Mouse (Mus musculus) spleen, postnatal 4 days (tissue): ENCODE results near the gene Mphosph9.
A peak's percentile ranks its signal among the peaks of the same experiment; 100 is the strongest.

ENCODE experiments used
- DNase-seq, 2 experiments: peaks; one replicate each; pipeline ENCODE4 v3.0.0; 2022; ENCODE audit warnings: low spot score in 2 of 2

Gene Mphosph9

DNA sequence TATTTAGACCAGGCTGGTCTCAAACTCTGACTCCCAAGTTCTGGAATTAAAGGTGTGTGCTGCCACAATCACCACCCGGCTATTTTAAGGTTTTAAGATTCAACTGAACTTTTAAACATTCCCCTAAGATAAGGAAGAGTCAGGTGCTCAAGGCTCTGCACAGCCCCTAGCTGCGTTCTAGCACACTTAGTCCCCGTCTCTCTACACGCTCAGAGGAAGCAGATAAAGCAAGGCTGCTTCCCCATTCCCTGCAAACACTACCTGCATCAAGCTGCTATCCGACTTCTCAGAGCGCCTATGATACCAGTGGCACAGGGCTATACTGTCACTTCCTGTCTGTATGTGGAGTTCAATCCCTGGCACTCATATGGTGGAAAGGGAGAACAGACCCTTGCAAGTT, 60.1 kb downstream of the Mphosph9 start:
- no peak for DNase-seq

DNA sequence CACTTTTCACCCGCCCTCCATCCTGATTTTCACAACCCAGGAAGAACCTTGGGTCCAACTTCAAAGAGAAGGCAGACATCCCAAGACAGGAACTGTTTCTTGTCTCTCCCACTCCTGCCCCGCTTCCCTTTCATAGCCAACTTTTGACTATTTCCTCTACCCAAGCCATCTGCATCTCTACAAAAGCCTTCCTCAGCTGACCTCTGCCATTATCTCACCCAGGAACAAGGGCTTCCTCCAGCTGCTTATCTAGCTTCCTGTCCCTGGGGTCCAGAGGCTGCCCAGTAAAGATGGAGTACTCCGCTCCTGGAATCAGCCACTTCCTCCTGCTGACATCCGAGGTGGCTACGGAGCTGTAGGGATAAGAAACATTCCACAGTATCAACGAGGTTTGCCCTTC, 61.0 kb downstream of the Mphosph9 start:
- no peak for DNase-seq

- DNase-seq = no peak
Observed at GRCm38 (mm10) chr5:124263246-124263645, 64.5 kb downstream of the Mphosph9 start.

DNA sequence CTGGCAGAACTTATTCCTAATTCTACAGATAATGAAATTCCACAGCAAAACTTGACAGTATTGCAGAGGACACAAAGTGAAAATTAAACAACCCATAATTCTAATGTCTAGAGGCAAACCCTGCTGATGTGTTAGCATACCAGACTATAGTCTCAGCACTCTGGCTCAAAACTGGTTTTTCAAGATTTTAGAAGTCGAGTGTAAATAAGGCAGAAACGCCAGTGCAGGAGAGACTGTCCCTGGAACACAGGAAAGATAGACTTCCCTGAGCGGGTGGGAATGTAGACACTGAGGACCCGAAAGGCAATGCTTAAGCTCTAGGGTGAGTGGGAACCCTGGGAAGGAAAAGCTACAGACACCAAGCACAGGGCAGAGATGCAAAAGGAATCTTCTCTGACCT, 65.7 kb downstream of the Mphosph9 start:
- no peak for DNase-seq

DNA sequence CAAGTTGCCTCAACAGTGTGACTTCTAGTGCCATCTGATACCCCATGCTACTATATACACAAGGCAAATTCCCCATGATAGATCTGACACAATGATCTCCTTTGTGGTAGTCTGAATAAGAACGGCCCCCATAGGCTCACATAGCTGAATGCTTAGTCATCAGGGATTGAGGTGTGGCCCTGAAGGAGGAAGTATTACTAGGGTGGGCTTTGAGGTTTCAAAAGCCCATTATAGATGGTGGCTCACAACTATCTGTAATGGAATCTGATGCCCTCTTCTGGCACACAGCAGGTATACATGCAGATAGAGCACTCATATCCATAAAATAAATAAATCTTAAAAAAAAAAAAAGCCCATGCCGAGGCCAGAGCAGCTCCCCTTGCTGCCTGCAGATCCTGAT, 68.6 kb downstream of the Mphosph9 start:
- no peak for DNase-seq

- no peak for DNase-seq
Observed at GRCm38 (mm10) chr5:124258026-124258425, 69.7 kb downstream of the Mphosph9 start.

- DNase-seq = no peak
Observed at GRCm38 (mm10) chr5:124255141-124255540, 72.6 kb downstream of the Mphosph9 start.

DNA sequence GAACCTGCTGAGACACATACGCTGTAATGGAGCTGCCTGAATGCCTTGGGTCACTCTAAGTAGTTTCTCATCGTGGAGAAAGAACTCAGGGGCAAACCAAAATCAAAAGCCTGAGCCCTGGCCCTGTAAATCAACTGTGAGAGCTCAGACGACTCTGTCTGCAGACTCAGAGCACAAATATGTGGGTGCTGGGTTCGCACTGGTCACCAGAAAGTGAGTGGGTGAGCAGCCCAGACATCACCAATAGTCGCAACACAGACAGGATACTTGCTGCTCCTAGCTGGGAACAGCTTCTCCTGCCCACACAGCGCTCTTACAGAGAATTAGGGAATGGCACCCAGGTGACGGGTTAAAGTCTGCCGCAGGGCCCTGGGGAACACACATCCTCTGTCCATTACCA, 74.2 kb downstream of the Mphosph9 start:
- DNase-seq = no peak

DNA sequence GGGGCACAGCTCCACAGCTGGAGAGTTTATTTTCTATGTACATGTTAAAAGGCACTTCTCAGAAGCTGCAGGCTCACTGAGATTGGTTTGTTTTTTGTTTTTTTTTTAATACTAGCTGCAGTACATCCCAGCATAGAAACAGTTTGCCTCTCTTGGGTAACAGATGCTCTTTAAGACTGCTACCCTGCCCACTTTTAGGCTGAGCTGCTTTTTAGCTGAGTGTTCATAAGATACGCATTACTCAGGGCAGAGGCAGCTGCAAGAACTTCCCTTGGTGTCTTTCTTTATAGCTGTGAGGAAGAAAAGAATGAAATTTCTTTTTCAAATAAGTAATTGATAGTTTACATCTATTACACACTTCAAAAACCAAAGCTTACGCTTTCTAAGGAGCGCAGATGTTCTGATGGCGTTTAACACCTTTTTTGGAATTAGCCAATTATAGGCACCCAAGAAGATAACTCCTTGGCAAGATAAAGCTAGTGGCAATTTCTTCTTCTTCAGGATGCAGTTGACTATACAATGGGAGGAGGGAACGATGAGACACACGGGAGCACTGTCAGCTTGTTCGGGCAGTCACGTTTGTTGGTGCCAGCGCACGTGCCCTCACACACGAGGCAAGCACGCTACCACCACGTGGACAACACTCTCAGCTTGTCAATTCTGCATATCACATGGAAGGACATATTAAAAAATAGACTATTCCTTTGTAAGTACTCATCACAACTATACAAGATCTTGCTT, 75.0 kb downstream of the Mphosph9 start:
- DNase-seq = no peak

GRCm38 (mm10) chr5:124251070-124251469, 76.7 kb downstream of the Mphosph9 start:
- DNase-seq = no peak

DNA sequence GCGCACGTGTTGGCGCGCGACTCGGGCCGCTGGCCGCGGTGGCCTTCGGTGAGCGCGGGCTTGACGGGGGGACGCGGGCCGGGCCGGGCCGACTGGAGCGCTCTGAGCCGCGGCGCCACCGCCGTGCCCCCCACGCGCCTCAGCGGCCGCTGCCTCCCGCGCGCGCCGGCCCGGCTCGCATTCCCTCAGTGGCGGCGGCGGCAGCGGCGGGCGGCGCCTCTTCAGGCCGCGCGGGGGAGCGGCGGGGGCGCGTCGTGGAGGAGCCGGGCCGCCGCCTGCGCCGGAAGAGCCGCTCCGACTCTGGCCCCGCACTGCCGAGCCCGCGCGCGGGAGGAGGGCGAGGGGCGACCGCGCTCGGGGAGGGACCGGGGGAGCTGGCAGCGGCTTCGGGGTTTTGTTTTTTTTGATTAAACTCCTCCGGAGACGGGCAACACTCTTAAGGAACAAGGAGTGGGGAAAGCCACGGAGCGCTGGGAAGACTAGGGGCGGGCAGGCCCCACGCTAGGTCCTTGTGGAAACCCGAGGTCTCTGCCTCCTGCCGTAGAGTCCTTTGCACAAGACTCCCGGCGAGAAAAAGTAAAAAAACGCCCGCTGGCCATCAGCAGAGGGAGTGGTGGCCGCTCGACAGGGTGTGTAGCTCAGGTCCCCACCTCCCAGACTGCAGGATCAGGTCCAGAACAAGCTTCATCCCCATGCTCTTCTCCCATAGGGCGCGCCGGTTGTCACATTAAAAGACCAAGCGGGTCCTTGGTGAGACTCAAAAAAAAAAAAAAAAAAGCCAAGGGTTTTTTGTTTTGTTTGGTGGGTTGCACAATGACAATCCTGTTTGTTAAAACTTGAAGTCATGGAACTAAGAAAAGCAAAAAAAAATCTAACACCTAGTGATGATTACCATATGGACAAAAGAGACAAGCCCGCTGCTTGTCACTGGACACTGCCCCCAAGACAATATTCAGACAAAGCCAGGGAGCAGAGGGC, 77.9 kb downstream of the Mphosph9 start, which contains the start of gene Pitpnm2:
Pitpnm2 (minus strand) TSS at position 147 of the 978 bp plus-strand sequence.
- DNase-seq = peak; percentile 39 to 79

- peak; percentile 47 to 84 for DNase-seq
Observed at GRCm38 (mm10) chr5:124248845-124249613, 78.7 kb downstream of the Mphosph9 start.

DNA sequence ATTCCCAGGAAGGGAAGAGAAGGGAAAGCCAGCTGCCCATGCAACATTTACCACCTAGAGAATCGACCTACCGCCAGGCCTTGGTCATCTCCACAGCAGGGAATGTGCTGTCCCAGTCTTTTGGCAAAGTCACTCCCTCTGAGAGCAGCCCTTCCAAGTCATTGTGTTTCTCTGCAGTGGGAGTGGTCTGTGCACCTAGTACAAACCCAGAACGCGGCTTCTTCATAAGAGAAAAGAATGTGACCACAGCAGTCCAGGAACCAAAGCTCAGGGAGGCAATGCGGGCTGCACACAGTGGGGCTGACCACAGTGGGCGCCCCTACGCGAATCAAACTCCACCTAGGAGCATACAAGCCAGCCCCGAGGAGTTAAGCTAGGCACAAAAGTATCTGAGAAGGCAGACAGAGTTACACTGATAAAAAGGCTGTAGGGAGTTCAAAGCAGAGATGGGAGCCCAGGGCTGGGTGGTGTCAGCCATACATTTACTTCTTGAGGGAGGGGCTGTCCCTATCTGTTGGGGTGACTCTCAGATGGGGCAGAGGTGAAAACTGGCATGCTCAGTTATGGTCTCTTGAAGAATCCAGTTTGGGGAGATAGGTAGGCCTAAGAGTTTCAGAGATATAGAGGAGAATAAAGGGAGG, 79.7 kb downstream of the Mphosph9 start:
- no peak for DNase-seq

DNA sequence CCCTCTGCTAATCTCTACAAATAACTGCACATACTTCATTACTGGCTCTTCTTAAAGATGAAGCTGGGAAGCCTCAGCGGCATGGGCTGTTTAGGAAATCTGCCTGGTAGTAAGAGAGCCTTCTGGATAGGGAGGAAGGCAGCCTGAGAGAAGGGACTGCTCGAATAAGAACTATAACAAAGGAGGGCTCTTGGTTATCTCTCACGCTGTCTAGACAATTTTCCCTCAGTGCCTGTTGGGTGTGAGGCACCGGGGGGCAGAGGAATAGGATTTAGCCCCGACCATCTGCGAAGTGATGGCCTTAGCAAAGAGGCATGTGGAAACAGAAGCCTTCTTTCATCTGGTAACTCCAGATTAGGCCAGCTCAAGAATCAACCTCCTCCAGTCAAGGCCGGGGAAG, 80.5 kb downstream of the Mphosph9 start:
- DNase-seq = no peak

- DNase-seq = no peak
Observed at GRCm38 (mm10) chr5:124244885-124245284, 82.9 kb downstream of the Mphosph9 start.

DNA sequence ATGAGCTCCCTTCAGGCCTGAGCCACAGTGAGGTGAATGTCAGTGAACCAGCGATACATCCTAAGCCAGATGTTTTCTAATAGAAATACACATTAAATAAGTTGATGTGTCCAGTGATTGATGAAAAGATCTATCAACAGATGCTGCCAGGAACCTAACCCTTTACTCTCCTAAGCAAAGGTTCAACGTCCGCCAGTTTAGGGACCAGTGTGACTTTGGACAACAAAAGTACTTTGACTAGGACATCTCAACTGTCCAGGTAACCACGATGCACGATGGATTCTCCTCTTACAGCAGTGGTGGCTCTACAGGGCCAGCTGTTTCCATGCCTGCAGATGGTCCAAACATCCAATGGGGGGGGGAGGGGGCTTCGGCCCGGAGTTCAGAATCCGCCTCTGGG, 83.3 kb downstream of the Mphosph9 start:
- DNase-seq = no peak

DNA sequence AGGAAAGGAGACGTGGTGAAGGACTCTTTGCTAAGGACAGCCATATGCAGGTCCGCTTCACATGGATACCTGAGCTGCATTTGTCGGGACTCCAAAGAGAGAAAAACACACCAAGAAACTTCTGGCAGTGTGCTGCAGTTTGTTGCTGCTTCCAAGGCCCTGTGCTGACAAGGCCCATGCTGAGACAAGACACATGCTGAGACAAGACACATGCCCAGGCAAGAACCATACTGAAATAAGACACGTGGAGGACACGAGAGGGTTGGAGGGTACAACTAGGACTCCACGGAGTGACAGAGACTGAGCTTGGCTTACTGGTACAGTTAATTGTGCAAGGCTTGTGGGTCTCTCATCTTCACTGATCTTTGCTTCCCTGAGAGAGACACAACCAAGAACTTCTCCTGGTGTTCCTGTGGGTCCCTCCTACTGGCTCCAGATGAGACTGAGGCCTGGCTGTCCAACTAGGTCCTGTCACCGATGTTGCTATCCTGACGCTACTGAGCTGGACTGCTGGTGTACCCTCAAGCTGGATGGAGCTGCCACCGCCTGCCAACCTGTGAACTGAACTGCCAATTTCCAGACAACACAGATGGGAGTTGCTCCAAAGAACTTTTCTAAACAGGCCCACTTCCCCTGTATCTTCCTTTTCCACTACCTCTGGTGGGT, 84.4 kb downstream of the Mphosph9 start:
- no peak for DNase-seq

- no peak for DNase-seq
Observed at GRCm38 (mm10) chr5:124241686-124242444, 85.9 kb downstream of the Mphosph9 start.

DNA sequence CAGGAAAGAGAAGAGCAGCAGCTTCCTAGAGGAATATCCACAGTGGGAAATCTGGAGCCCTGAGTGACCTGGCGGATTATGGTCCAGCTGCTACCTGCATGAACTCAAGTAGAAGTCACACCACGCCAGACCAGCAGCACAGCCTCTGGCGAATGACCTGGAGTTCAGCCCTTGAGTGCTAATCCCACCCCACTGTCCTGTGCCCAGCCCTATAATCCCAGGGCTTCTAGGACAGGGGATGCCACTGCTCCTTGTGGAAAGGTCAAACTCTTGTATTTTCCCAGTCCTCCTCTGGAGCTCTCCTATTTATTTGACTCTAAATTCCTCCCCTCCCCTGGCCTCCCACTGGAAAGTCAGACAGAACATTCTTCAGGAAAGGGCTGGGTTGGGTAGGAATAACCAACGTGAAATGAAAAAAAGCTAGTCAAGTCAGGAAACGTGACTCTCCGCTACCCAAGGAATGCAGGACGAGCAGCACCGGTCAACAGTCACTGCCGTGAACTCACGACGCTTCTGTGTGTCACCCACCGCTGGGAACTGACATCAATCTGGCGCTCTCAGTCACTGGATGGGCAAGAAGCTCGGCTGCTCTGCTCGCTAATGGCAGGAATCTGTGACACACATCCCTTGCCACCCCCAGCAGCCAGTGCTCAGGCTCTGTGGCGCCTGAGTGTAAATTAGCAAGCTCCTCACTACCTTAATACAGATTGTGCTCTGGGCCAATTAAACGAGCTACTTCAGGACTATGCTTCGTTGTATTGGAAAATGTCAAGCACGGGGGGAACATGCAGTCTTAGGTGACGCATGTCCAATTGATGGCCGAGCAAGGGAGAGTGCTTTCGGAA, 86.7 kb downstream of the Mphosph9 start:
- no peak for DNase-seq
